Mouse (Mus musculus): ENCODE measurements around the gene Mtm1. TPM values are rescaled to one million over a fixed set of nuclear protein-coding genes. Genes with fewer than 3 reads are reported as not detected.

Gene Mtm1
- polyA plus RNA-seq (2016; fragmentation: Nextera tagmentation; extraction: Ambion mirVana), result 1.4 and 2.3 TPM in 2 replicates

DNA sequence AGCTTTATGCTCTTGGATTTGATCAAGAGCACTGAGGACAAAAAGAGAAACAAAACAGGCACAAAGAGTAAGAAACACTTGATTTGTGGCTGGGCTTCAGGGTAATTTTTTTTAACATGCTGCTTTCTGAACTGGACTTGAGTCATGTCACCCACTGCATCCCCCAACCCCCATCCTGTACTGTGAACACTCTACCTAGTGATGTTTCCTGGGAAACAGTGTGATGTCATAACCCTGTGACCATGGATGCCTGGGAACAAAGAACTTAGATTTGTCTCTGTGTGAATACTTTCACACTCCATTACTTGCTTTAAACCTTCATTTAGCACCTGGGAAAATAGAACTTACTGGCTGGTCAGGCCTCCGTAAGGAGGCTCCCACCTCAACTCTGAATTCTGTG lies at the start of gene Mtm1:
Gene Mtm1, plus strand, starts transcription at position 301 of the 400 bp plus-strand sequence.
- DNase-seq (ENCODE audit: low spot score), result no peak
- no peak within 1 kb of the TSS for H3K27ac ChIP-seq
- no peak within 1 kb of the TSS for H3K4me3 ChIP-seq
- H3K4me1 ChIP-seq, result no peaks in the 10 kb centered on the region
- no peaks in the 10 kb centered on the region for H3K9me3 ChIP-seq (replicated peaks)
- H3K36me3 ChIP-seq, result no peaks in the 10 kb centered on the region
- peaks cover 34% of the 10 kb centered on the region for H3K27me3 ChIP-seq (ENCODE audit: low read depth, poor library complexity, severe bottlenecking)
- 92% methylated on average over 1 of the region's 1 CpGs for whole genome bisulfite sequencing

DNA sequence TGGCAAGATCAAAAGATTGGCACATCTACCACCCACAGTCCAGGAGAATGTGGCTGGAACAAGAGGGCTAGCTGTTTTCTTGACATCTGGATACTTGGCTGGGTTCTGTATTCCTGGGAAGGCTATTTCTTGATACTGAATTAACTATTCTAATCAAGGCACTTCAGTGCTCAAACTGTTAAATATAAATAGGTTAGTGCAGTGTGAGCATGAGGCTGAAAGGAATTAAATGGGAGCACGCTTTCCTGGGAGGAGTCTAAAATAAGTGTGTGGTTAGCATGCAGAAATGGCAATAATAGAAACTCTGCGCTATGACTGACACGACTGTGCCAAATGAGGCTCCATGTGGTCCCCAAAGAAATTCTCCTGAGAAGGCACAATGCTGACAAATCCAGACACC lies 29.0 kb upstream of the Mtm1 start:
- WGBS, result 77% methylated on average over 3 of the region's 3 CpGs
- no peak overlapping the region for H3K4me3 ChIP-seq
- no peaks in the 10 kb centered on the region for H3K4me1 ChIP-seq
- no peak overlapping the region for H3K27ac ChIP-seq
- H3K36me3 ChIP-seq, result no peaks in the 10 kb centered on the region
- peaks cover 66% of the 10 kb centered on the region for H3K27me3 ChIP-seq (ENCODE audit: low read depth, poor library complexity, severe bottlenecking)
- H3K9me3 ChIP-seq (replicated peaks), result no peaks in the 10 kb centered on the region
- DNase-seq (ENCODE audit: low spot score), result no peak

DNA sequence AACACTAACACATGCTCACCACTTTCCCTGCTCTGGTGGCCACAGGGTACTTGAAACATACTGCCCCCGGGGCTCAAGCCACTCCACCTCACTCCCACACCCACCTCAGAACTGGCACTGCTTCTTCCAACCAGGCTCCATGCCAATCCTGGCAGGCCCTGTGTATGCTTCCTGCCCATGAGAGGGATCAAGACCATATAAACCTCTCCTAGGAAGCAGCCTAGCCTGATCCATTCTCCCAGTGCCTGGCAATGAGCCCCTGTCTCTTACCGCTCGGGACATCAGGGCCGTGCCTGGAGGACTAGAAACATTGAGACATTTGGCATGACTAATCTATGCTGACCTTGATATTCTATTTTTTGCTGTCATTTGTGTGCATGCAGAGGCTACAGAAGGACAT lies 26.9 kb upstream of the Mtm1 start:
- no peak for DNase-seq (ENCODE audit: low spot score)
- Histone ChIP-seq H3K4me3 (no peak overlapping the region), H3K36me3 (no peaks in the 10 kb centered on the region), H3K4me1 (no peaks in the 10 kb centered on the region), H3K9me3 (replicated peaks) (no peaks in the 10 kb centered on the region), H3K27ac (no peak overlapping the region), H3K27me3 (ENCODE audit: low read depth, poor library complexity, severe bottlenecking) (peaks cover 88% of the 10 kb centered on the region)
- 93% methylated on average over 4 of the region's 4 CpGs for WGBS

DNA sequence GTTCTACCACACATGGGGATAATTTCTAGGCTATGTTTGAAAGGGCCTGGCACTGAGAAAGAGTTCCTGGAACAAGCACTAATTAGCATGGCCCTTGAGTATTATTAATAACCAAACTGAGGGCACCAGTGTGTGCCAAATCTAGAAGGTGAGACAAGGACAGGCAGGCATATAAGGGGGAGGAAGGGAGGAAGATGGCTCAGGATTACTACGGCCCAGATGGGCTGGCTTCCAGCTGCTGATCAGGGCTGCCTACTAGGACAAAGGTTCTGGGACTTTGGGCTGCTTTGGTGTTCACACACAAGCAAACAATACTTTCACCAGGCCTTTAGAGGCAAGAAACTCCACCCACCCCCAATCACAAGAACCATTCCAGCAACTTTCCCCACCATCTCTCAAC lies 24.2 kb upstream of the Mtm1 start:
- no peaks in the 10 kb centered on the region for H3K4me1 ChIP-seq
- no peak for DNase-seq (ENCODE audit: low spot score)
- H3K36me3 ChIP-seq, result no peaks in the 10 kb centered on the region
- H3K27me3 ChIP-seq (ENCODE audit: low read depth, poor library complexity, severe bottlenecking), result peaks cover 92% of the 10 kb centered on the region
- no peak overlapping the region for H3K4me3 ChIP-seq
- WGBS, result 90% methylated on average over 1 of the region's 1 CpGs
- no peaks in the 10 kb centered on the region for H3K9me3 ChIP-seq (replicated peaks)
- H3K27ac ChIP-seq, result no peak overlapping the region

DNA sequence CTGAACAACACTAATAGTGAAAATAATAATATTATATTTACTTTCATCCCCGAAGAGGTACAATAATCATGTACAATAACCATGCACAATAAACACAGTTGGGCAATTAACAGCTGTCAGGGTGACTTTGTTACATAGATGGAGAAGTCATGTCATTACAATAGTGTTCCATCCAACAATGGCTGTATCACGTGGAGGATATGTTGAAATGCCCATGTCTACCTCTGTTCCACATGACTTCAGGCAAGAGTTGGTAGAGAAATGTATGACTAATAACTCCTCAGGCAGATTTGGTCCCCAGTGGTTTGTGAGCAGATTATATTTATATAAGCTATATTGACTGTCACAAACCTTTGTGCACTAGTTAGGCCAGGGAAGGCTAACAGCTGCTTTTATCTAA lies 5.8 kb upstream of the Mtm1 start:
- H3K27me3 ChIP-seq (ENCODE audit: low read depth, poor library complexity, severe bottlenecking), result peaks cover 21% of the 10 kb centered on the region
- 71% methylated on average over 2 of the region's 2 CpGs for WGBS
- no peak overlapping the region for H3K27ac ChIP-seq
- no peaks in the 10 kb centered on the region for H3K9me3 ChIP-seq (replicated peaks)
- DNase-seq (ENCODE audit: low spot score), result no peak
- H3K36me3 ChIP-seq, result no peaks in the 10 kb centered on the region
- no peaks in the 10 kb centered on the region for H3K4me1 ChIP-seq
- no peak overlapping the region for H3K4me3 ChIP-seq

DNA sequence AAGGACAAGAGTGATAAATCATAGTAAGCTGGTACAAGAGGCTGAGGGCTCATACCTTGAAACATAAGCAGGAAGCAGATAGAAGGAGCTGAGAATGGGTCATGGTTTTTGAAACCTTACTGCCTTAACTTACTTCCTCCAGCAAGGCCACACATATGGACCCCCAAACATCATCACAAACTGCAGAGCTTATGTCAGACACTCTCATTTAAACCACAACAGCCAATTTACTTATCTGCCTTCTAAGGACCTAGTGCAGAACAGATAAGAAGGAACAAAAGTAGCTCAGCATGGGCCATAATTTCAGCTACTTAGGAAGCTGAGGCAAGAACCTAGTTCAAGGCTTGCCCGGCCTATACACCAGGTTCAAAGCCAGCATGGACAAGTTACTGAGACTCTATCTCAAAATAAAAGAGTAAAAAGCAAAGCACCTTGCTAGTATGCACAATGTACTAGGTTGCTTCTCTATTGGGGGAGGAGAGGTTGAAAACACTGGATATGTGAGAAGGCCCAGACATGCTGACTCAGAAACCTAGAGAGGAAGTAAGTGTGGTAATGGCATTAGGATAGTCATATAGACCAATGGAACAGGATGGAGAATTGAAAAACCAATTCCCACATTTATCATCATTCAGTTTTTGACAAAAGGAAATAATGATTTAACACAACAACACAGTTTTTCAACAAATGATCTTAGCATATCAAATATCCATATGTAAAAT lies 4.6 kb upstream of the Mtm1 start:
- Histone ChIP-seq H3K9me3 (replicated peaks) (no peaks in the 10 kb centered on the region), H3K27ac (no peak overlapping the region), H3K4me3 (no peak overlapping the region), H3K27me3 (ENCODE audit: low read depth, poor library complexity, severe bottlenecking) (peaks cover 30% of the 10 kb centered on the region), H3K4me1 (no peaks in the 10 kb centered on the region), H3K36me3 (no peaks in the 10 kb centered on the region)
- no peak for DNase-seq (ENCODE audit: low spot score)
- 93% methylated on average over 1 of the region's 1 CpGs for WGBS

DNA sequence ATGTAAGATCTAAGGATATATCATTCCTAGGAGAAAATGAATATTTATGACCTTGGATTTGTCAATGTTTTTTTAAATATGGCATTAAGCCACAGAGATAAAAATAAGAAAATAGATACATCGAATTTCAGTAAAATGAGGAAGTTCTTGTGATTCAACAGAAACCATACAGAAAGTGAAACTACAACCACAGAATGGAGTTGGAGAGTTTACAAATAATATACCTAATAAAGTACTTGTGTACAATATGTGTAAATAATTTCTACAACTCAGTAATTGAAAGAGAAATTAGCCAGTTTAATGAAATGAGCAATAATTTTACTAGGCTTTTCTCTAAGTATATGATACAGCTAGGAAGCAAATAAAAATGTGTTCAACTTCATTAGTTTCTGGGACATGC lies 4.0 kb upstream of the Mtm1 start:
- H3K9me3 ChIP-seq (replicated peaks), result no peaks in the 10 kb centered on the region
- H3K27me3 ChIP-seq (ENCODE audit: low read depth, poor library complexity, severe bottlenecking), result peaks cover 30% of the 10 kb centered on the region
- no peaks in the 10 kb centered on the region for H3K4me1 ChIP-seq
- H3K27ac ChIP-seq, result no peak overlapping the region
- DNase-seq (ENCODE audit: low spot score), result no peak
- H3K4me3 ChIP-seq, result no peak overlapping the region
- H3K36me3 ChIP-seq, result no peaks in the 10 kb centered on the region
- WGBS, result 86% methylated on average over 1 of the region's 1 CpGs

DNA sequence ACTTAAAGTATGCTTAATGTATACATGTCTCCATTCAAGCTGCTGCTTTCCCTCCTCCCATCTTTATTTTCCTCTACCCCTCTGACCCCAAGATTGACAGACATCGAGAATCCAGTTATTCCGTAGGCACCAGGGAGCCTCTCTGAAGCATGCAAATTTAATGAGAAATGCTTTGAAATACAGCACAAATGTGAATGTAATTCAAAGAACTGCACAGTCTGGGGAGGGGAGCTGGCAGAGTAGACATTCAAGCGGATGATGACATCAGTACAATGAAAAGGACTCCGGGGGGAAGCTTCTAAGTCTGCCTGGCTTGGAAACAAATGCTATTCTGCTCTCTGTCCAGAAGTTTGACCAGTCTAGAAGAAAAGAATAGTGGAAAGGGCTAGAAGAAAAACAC lies 2.3 kb downstream of the Mtm1 start:
- Histone ChIP-seq H3K4me1 (no peaks in the 10 kb centered on the region), H3K9me3 (replicated peaks) (no peaks in the 10 kb centered on the region), H3K4me3 (no peak overlapping the region), H3K27ac (no peak overlapping the region), H3K36me3 (no peaks in the 10 kb centered on the region), H3K27me3 (ENCODE audit: low read depth, poor library complexity, severe bottlenecking) (peaks cover 45% of the 10 kb centered on the region)
- no peak for DNase-seq (ENCODE audit: low spot score)
- 86% methylated on average over 4 of the region's 4 CpGs for WGBS

DNA sequence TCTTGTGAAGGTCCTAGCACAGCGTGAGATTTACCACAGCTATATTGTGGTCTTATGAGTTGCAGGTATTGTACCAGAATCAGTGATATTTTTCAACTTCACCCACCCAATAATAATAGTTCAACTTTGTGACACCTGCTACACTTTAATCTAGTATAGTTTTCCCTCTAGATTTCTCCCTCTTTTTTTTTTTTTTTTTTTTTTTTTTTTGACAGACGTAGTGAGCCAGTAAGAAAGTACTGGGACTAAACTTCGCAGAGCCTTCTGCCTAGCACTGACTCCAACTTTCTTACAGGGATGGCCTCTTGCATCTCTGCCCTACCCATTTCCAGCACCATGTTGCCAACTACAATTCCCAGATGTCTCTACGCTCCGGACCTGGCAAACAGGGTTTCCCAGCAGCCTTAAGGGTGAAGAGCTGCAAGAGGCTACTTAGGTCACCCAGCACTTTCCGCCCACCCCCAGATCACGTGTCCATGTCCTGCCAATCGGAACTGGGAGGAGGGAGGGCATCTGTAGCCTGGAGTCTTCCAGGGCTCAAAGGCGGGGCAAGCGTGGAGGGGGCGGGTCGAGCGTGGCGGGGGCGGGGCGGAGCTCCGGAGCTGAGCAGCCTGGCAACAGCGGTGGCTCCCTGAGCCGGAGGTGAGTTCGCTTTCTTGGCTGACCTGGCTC lies 4.0 kb downstream of the Mtm1 start:
- no peaks in the 10 kb centered on the region for H3K4me1 ChIP-seq
- DNase-seq (ENCODE audit: low spot score), result peak; percentile 82
- no peaks in the 10 kb centered on the region for H3K36me3 ChIP-seq
- no peak overlapping the region for H3K27ac ChIP-seq
- WGBS, result 12% methylated on average over 20 of the region's 20 CpGs
- peaks cover 41% of the 10 kb centered on the region for H3K27me3 ChIP-seq (ENCODE audit: low read depth, poor library complexity, severe bottlenecking)
- no peaks in the 10 kb centered on the region for H3K9me3 ChIP-seq (replicated peaks)
- H3K4me3 ChIP-seq, result peak overlapping the region; percentile 57

DNA sequence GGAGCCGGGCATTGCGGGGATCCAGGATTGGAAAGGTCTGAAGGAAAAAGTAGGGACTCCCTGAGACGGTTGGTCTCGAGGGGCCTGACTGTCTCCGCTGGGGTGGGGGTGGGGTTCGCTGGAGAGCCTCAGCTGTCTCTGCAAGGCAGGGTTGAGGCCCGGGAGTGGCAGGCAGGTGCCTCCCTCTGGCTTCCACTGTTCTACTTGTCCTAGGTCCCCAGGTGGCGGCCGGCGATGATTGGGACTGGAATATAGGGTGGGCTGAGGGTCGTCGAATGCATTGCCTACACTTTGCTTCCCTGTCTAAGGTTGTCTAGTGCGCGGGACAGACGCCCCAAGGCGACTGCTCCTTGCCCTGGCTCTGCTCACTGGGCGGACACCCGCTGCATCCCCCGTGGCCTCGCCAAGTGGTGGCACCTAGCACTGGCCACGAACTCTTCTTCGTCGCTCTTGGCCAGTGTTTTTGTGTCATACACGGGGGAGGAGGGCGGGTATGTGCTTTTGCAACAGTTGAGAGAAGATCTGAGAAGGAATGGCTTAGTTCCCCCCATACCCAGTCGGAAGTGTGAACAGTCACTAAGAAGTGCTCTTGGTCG lies 4.6 kb downstream of the Mtm1 start:
- 15% methylated on average over 25 of the region's 27 CpGs for WGBS
- Histone ChIP-seq H3K4me1 (no peaks in the 10 kb centered on the region), H3K9me3 (replicated peaks) (no peaks in the 10 kb centered on the region), H3K27me3 (ENCODE audit: low read depth, poor library complexity, severe bottlenecking) (peaks cover 45% of the 10 kb centered on the region), H3K36me3 (no peaks in the 10 kb centered on the region), H3K4me3 (peak overlapping the region; percentile 57), H3K27ac (no peak overlapping the region)
- DNase-seq (ENCODE audit: low spot score), result no peak

DNA sequence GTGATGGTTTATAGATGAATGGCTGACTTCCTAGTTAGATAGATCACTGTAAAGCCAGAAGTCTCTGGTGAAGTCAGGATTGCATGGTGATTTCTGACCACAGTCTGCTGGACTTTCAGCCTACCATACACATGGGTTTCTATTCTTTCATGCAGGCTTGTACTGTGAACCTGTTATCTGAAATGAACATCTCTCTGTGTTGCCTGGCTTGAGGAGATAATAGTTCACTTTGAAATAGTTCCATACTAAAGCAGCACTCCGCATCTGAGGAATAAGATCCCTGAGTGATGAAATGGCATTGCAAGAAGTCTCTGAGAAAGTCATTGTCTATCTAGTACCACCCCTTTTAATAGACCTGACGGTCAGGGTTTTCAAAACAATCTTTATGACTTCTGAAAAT lies 6.3 kb downstream of the Mtm1 start:
- Histone ChIP-seq H3K27ac (no peak overlapping the region), H3K4me3 (no peak overlapping the region), H3K4me1 (no peaks in the 10 kb centered on the region), H3K27me3 (ENCODE audit: low read depth, poor library complexity, severe bottlenecking) (peaks cover 38% of the 10 kb centered on the region), H3K36me3 (no peaks in the 10 kb centered on the region), H3K9me3 (replicated peaks) (no peaks in the 10 kb centered on the region)
- WGBS, result 76% methylated on average over 2 of the region's 2 CpGs
- DNase-seq (ENCODE audit: low spot score), result no peak

DNA sequence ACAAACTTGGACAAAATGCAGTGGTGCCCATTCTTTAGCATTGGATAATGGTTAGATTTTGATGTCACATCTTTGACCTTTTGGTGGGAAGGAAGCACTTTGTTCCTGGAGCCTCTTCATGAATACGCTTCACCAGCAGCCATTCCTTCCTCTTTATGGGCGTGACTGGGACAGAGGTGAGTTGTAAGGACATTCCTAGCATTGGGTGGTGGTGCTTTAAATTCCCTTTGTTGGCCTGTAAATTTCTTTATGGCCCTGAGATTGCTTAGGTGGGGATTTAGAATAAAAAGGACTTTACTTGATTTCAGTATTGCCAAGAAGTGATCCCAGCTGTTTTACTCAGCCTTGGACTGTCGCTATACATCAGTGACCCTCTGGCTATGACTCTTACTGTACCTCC lies 8.3 kb downstream of the Mtm1 start:
- Histone ChIP-seq H3K27me3 (ENCODE audit: low read depth, poor library complexity, severe bottlenecking) (peaks cover 38% of the 10 kb centered on the region), H3K36me3 (no peaks in the 10 kb centered on the region), H3K9me3 (replicated peaks) (no peaks in the 10 kb centered on the region), H3K4me3 (no peak overlapping the region), H3K4me1 (no peaks in the 10 kb centered on the region), H3K27ac (no peak overlapping the region)
- no peak for DNase-seq (ENCODE audit: low spot score)
- 80% methylated on average over 3 of the region's 3 CpGs for WGBS

DNA sequence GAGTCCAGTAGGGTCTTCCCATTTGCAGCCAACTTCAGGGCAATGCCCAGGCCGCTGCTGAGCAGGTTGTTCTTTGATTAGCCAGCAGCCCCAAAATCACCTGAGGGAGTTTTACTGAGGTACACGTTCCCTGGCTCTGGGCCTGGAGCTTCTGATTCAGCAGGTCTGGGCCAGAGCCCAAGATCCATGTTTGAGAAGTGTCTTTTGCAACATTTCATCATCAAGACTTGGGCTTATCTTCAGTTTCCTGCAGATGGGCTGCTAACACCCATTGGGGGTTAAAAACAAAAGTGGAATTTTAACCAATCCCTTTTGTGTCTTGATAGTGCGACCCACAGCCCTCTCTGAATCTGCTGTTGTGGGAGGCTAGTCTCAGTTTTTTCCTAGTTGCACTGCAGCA lies 10.3 kb downstream of the Mtm1 start:
- DNase-seq (ENCODE audit: low spot score), result no peak
- WGBS, result 69% methylated on average over 3 of the region's 3 CpGs
- no peak overlapping the region for H3K27ac ChIP-seq
- peaks cover 28% of the 10 kb centered on the region for H3K27me3 ChIP-seq (ENCODE audit: low read depth, poor library complexity, severe bottlenecking)
- H3K9me3 ChIP-seq (replicated peaks), result no peaks in the 10 kb centered on the region
- no peaks in the 10 kb centered on the region for H3K4me1 ChIP-seq
- H3K4me3 ChIP-seq, result no peak overlapping the region
- no peaks in the 10 kb centered on the region for H3K36me3 ChIP-seq
